Mouse (Mus musculus): ENCODE measurements around the gene Mcm3.

DNA sequence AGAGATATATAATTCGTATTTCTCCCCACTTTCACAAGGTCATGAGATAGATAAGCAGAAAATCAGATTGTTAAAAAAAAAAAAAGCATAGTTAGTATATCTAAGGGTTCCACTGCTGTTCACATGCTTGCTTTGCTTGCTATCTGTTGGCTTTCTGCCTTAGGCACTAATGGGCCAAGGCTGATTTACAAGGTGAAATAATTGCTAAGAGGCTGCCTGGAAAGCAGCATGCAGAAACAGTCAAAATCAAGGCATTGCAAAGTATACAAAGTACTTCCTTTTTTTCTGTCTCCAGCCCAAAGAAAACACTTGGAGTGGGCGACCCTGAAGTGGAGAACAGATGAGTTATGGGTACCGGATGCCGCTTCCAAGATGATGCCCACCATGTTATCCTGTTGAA lies 847 bp upstream of the Mcm3 start:
- TF ChIP-seq CTCF (IDR thresholded peaks at IDR 0.05; ENCODE audit: low read depth) = no peak
- no peak for TF ChIP-seq EP300 (IDR thresholded peaks at IDR 0.05; ENCODE audit: low read depth)
